Mouse (Mus musculus): ENCODE data around the gene A630001G21Rik.

The A630001G21Rik gene

GRCm38 (mm10) chr1:85771976-85772375 is 6.5 kb downstream of the A630001G21Rik start:
- no peak for DNase-seq (ENCODE audit: low read depth, low spot score)

- DNase-seq (ENCODE audit: low read depth, low spot score): no peak
Measured at GRCm38 (mm10) chr1:85767754-85768153, 10.7 kb downstream of the A630001G21Rik start.

GRCm38 (mm10) chr1:85766120-85766519 is 12.3 kb downstream of the A630001G21Rik start:
- DNase-seq (ENCODE audit: low read depth, low spot score): no peak

- DNase-seq (ENCODE audit: low read depth, low spot score): no peak
Measured at GRCm38 (mm10) chr1:85764291-85764690, 14.2 kb downstream of the A630001G21Rik start.

- no peak for DNase-seq (ENCODE audit: low read depth, low spot score)
Measured at GRCm38 (mm10) chr1:85763386-85763785, 15.1 kb downstream of the A630001G21Rik start.

- DNase-seq (ENCODE audit: low read depth, low spot score): no peak
Measured at GRCm38 (mm10) chr1:85761665-85762064, 16.8 kb downstream of the A630001G21Rik start.

DNA sequence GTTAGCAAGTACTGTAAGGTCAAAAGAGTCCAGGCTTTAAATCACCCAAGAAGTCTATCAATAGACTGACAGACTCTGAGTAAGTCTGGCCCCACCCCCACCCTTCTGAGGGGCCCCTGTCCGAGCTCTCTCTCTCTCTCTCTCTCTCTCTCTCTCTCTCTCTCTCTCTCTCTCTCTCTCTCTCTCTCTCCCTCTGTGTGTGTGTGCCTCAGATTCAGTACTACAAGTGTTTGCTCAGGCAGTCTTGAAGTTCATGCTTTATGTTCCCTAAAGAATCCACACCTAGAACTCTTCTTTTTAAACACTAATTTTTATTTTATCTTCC is 19.5 kb downstream of the A630001G21Rik start:
- no peak for DNase-seq (ENCODE audit: low read depth, low spot score)

- DNase-seq (ENCODE audit: low read depth, low spot score): peak; percentile 84
Measured at GRCm38 (mm10) chr1:85758231-85758968, 20.0 kb downstream of the A630001G21Rik start.

GRCm38 (mm10) chr1:85757531-85758230 is 20.8 kb downstream of the A630001G21Rik start:
- DNase-seq (ENCODE audit: low read depth, low spot score): peak; percentile 82

- no peak for DNase-seq (ENCODE audit: low read depth, low spot score)
Measured at GRCm38 (mm10) chr1:85751932-85752680, 26.3 kb downstream of the A630001G21Rik start.

- peak; percentile 81 for DNase-seq (ENCODE audit: low read depth, low spot score)
Measured at GRCm38 (mm10) chr1:85751494-85751893, 26.9 kb downstream of the A630001G21Rik start.

- DNase-seq (ENCODE audit: low read depth, low spot score): no peak
Measured at GRCm38 (mm10) chr1:85750650-85751049, 27.8 kb downstream of the A630001G21Rik start.

DNA sequence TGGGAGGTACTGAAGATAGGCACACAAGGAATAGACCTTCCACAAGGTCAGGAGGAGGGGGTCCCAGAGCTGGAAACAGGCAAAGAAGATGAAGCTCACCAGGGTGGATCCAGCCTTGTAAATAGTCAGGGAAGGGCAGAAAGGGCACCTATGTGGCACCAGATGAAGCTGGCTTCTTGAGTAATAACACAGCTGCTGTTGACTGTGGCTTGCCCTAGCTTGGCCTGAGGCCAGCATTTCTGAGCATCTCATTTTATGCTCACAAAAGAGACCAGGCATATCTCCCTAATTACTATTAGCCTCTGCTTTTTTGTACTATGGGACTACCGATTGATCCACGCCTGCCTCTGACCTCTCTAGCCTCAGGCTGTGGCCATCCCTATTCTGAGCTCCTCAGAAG is 28.6 kb downstream of the A630001G21Rik start:
- no peak for DNase-seq (ENCODE audit: low read depth, low spot score)

DNA sequence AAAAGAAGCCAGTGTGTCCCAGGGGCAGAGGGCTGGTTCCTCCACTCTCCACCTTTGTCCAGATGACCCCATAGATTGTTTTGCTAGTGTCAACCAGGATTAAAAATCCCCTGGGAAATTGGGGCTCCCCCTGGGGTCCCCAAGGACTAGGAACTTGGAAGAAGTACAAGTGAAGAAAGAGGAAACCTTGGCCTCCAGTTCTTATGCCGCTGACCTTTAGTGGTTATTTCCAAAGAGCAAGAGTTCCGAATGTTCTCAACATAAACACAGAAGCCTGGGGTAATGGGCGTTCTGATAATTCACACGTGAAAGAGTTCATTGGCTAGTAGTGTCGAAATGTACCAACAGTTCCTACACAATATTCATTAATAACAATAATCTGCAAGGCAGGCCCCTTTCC is 31.9 kb downstream of the A630001G21Rik start:
- DNase-seq (ENCODE audit: low read depth, low spot score): no peak

- no peak for DNase-seq (ENCODE audit: low read depth, low spot score)
Measured at GRCm38 (mm10) chr1:85744539-85744938, 33.9 kb downstream of the A630001G21Rik start.

DNA sequence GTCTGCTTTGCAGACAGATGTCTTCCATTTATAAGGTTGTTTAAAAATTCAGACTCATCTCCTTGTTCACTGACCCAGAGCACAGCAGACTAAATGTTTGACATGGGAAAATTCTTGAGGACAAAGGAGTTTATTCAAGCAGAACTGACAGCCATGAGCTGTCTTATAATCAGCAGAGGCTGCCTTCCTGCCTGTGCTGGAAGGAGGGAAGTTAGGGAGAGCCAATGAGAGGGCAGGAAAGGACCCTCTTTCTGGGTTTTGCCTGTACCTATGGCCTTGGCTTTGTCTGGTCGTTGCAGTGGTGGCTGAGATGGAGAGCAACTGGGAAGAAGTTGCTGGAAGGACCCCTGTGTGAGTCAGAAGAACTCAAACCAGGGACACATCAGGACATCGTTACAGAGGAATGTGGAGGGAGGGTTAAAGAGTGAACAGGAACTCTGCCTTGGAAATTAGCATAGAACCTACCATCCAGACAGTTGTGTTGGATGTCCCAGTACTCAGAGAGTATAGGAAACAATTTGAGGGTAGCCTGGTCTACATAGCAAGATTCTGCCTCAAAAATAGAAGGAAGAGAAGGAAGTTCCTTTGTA is 35.4 kb downstream of the A630001G21Rik start:
- DNase-seq (ENCODE audit: low read depth, low spot score): no peak

DNA sequence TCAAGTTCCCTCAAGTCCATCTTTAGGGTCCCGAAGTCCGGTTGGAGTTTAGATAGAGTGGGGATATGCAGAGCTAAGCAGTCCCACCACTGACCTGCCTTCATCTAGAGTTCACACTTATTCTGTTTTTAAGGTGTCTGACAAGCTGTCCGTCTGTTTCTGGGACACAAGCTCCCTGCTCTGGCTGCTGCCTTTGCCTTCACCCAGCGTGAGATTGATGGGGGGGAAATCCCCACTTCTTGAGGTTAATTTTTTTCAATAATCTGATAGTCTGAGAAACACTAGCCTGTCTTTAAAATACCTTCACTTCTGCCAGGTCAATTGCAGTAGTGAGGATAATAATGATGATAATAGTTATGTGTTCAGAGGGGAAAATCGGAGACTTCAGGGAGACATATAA is 36.1 kb downstream of the A630001G21Rik start:
- DNase-seq (ENCODE audit: low read depth, low spot score): no peak

- no peak for DNase-seq (ENCODE audit: low read depth, low spot score)
Measured at GRCm38 (mm10) chr1:85740923-85741322, 37.5 kb downstream of the A630001G21Rik start.

- DNase-seq (ENCODE audit: low read depth, low spot score): no peak
Measured at GRCm38 (mm10) chr1:85739819-85740218, 38.6 kb downstream of the A630001G21Rik start.

GRCm38 (mm10) chr1:85739000-85739399 is 39.4 kb downstream of the A630001G21Rik start:
- DNase-seq (ENCODE audit: low read depth, low spot score): no peak

DNA sequence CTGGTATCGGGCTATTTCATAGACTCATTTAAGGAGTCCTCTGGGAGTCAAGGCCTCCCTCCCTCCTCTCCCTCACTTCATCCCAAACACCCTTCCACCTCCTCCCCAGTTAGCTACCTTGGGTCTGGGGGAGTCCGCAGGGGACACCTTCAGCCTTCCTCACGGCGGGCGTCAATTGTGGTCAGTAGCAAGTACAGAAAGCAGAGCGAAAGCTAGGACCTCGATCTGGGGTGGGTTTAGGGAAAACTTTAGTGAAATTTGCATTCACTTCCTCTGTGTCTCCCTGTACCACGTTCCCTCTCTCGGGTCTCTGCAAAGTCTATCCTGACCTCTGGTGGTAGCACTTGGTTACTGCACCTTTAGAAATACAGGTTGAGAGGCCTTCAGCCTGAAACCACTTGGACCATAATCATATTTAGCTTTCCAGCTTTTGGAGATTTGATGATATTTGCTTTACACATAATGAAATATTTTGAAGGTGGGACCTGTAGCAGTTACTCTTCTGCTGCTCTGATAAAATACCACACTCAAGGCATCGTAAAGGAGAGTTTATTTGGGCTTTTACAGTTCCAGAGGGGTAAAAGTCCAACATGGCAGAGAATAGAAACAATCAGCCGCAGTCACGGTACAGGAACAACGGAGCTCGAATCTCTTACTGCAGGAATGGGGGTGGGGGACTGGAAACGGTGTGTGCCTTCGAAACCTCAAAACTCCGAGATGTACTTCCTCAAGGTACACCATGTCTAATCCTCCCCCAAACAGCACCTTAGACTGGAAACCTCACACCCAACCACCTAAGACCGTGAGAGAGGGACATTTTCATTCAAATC is 41.9 kb downstream of the A630001G21Rik start:
- peak; percentile 72 for DNase-seq (ENCODE audit: low read depth, low spot score)
